Mouse (Mus musculus) frontal cortex, adult (tissue): ENCODE results near the gene Tox2.

Experiments used
- ATAC-seq: cut with Nextera tagmentation; 2 replicates; pipeline ENCODE4 v1.9.2; 2017; ENCODE audit warnings: mild to moderate bottlenecking, moderate library complexity, mixed read lengths; ENCODE audit not compliant: low TSS enrichment

Gene Tox2

GRCm38 (mm10) chr2:163317281-163317680 is 114.4 kb downstream of the Tox2 start:
- ATAC-seq = no peak

GRCm38 (mm10) chr2:163318777-163319176 is 115.9 kb downstream of the Tox2 start:
- no peak for ATAC-seq

GRCm38 (mm10) chr2:163323163-163323562 is 120.2 kb downstream of the Tox2 start:
- ATAC-seq = no peak

- peak; percentile 47; the same call in 1 of the 2 replicates for ATAC-seq
Measured at GRCm38 (mm10) chr2:163330742-163331141, 127.8 kb downstream of the Tox2 start.

- ATAC-seq = no peak
Measured at GRCm38 (mm10) chr2:163331423-163331822, 128.5 kb downstream of the Tox2 start.

GRCm38 (mm10) chr2:163332368-163333055 is 129.6 kb downstream of the Tox2 start:
- ATAC-seq = peak; percentile 83

- ATAC-seq = peak; percentile 79
Measured at GRCm38 (mm10) chr2:163340263-163340662, 137.3 kb downstream of the Tox2 start.

GRCm38 (mm10) chr2:163343671-163344070 is 140.7 kb downstream of the Tox2 start:
- ATAC-seq = no peak

- no peak for ATAC-seq
Measured at GRCm38 (mm10) chr2:163344976-163345660, 142.2 kb downstream of the Tox2 start.

- ATAC-seq = no peak
Measured at GRCm38 (mm10) chr2:163346497-163346896, 143.6 kb downstream of the Tox2 start.

GRCm38 (mm10) chr2:163347517-163348184 is 144.7 kb downstream of the Tox2 start:
- ATAC-seq = no peak

- no peak for ATAC-seq
Measured at GRCm38 (mm10) chr2:163348677-163349076, 145.8 kb downstream of the Tox2 start.

- peak; percentile 77 for ATAC-seq
Measured at GRCm38 (mm10) chr2:163349411-163349810, 146.5 kb downstream of the Tox2 start.

GRCm38 (mm10) chr2:163350443-163350842 is 147.5 kb downstream of the Tox2 start:
- no peak for ATAC-seq

- no peak for ATAC-seq
Measured at GRCm38 (mm10) chr2:163353731-163354130, 150.8 kb downstream of the Tox2 start.

- ATAC-seq = no peak
Measured at GRCm38 (mm10) chr2:163355666-163356065, 152.7 kb downstream of the Tox2 start.

GRCm38 (mm10) chr2:163356113-163356840 is 153.4 kb downstream of the Tox2 start:
- ATAC-seq = no peak

GRCm38 (mm10) chr2:163358662-163359061 is 155.7 kb downstream of the Tox2 start:
- no peak for ATAC-seq

GRCm38 (mm10) chr2:163359253-163359652 is 156.3 kb downstream of the Tox2 start:
- no peak for ATAC-seq

- ATAC-seq = no peak
Measured at GRCm38 (mm10) chr2:163360858-163361623, 158.1 kb downstream of the Tox2 start.
